In genomic region chr11:87109519-87110171, GRCm38 (mm10) we compare ENCODE assay signal across 8 mouse cellular contexts. TPM values are rescaled to one million over a fixed set of nuclear protein-coding genes. Genes with fewer than 3 reads are reported as not detected.
DNase-seq lines count a peak whose midpoint lies in the region; ATAC-seq and TF ChIP-seq lines count a peak whose summit lies in the region.

No protein-coding gene starts in this region.

- no peak for TF ChIP-seq CTCF in lung, adult 2 months (IDR thresholded peaks at IDR 0.05; ENCODE audit: insufficient read depth, low read length)
- no peak for TF ChIP-seq CTCF in testis, adult 2 months (IDR thresholded peaks at IDR 0.05; ENCODE audit: control insufficient read depth, insufficient read depth, insufficient replicate concordance, low read depth, low read length)

- no peak for ATAC-seq in forebrain, embryonic 14.5 days
- no peak for ATAC-seq in midbrain, embryonic 12.5 days (ENCODE audit: low FRiP score, low read depth)

- no peaks in the 10 kb centered on the region for H3K9me3 ChIP-seq in forebrain, embryonic 14.5 days (replicated peaks; ENCODE audit: control insufficient read depth, low read length)
- no peaks in the 10 kb centered on the region for H3K9me3 ChIP-seq in midbrain, embryonic 12.5 days

- TF ChIP-seq POLR2A in lung, adult 2 months (IDR thresholded peaks at IDR 0.05; ENCODE audit: borderline replicate concordance, extremely low read depth, low read depth, low read length) = peak; percentile 18; the same call in 1 of the 2 replicates
- TF ChIP-seq POLR2A in testis, adult 2 months (IDR thresholded peaks at IDR 0.05; ENCODE audit: control insufficient read depth, low read depth, low read length) = no peak

- H3K9ac ChIP-seq in forebrain, embryonic 14.5 days (ENCODE audit: low read length) = peak overlapping the region; percentile 99
- H3K9ac ChIP-seq in midbrain, embryonic 12.5 days (replicated peaks) = peak overlapping the region; percentile 92

- H3K27me3 ChIP-seq in forebrain, embryonic 14.5 days (replicated peaks; ENCODE audit: control insufficient read depth, insufficient read depth, low read length) = no peaks in the 10 kb centered on the region
- H3K27me3 ChIP-seq in midbrain, embryonic 12.5 days = no peaks in the 10 kb centered on the region
- H3K27me3 ChIP-seq in testis, adult 2 months (ENCODE audit: control insufficient read depth, insufficient read depth, low read length) = no peaks in the 10 kb centered on the region

- H3K27ac ChIP-seq in forebrain, embryonic 14.5 days (ENCODE audit: low read depth, low read length) = peak overlapping the region; percentile 94
- H3K27ac ChIP-seq in midbrain, embryonic 12.5 days (replicated peaks) = peak overlapping the region; percentile 95
- peak overlapping the region; percentile 97 for H3K27ac ChIP-seq in testis, adult 2 months (ENCODE audit: control insufficient read depth, insufficient read depth, low read depth, low read length)

- H3K4me3 ChIP-seq in lung, adult 2 months (replicated peaks; ENCODE audit: extremely low read depth, low read depth, low read length) = peak overlapping the region; percentile 88
- peak overlapping the region; percentile 98 for H3K4me3 ChIP-seq in forebrain, embryonic 14.5 days (ENCODE audit: low read depth, low read length)
- peak overlapping the region; percentile 98 for H3K4me3 ChIP-seq in midbrain, embryonic 12.5 days
- H3K4me3 ChIP-seq in testis, adult 2 months (ENCODE audit: control insufficient read depth, low read depth, low read length) = peak overlapping the region; percentile 93

- peak overlapping the region; percentile 50 for H3K4me2 ChIP-seq in forebrain, embryonic 14.5 days (ENCODE audit: low read length)
- peak overlapping the region; percentile 65 for H3K4me2 ChIP-seq in midbrain, embryonic 12.5 days (replicated peaks)

- peaks cover 36% of the 10 kb centered on the region for H3K36me3 ChIP-seq in forebrain, embryonic 14.5 days (ENCODE audit: control insufficient read depth, insufficient read depth, low read length)
- H3K36me3 ChIP-seq in midbrain, embryonic 12.5 days = peaks cover 32% of the 10 kb centered on the region
- H3K36me3 ChIP-seq in testis, adult 2 months (ENCODE audit: control insufficient read depth, insufficient read depth, low read length) = no peaks in the 10 kb centered on the region

- peaks cover 5% of the 10 kb centered on the region; the same call in 1 of the 2 replicates for H3K4me1 ChIP-seq in lung, adult 2 months (ENCODE audit: control insufficient read depth, insufficient read depth, low read length)
- peaks cover 19% of the 10 kb centered on the region for H3K4me1 ChIP-seq in forebrain, embryonic 14.5 days (ENCODE audit: control insufficient read depth, insufficient read depth, low read length)
- H3K4me1 ChIP-seq in midbrain, embryonic 12.5 days = peaks cover 28% of the 10 kb centered on the region
- no peaks in the 10 kb centered on the region for H3K4me1 ChIP-seq in testis, adult 2 months (ENCODE audit: control insufficient read depth, insufficient read depth, low read length)

- WGBS in lung, adult 2 months = under 1% methylated on average over 42 of the region's 42 CpGs
- WGBS in forebrain, embryonic 14.5 days = under 1% methylated on average over 42 of the region's 42 CpGs
- under 1% methylated on average over 42 of the region's 42 CpGs for WGBS in midbrain, embryonic 12.5 days

- DNase-seq in lung, adult 2 months = peak; percentile 49
- DNase-seq in lung, postnatal 36 days = no peak
- peak; percentile 26 for DNase-seq in adrenal gland, postnatal 25 days
- peak; percentile 46 for DNase-seq in forebrain, embryonic 14.5 days (ENCODE audit: low spot score)
- DNase-seq in kidney, postnatal 14 days = peak; percentile 29
- no peak for DNase-seq in layer of hippocampus, adult 9-10 months (ENCODE audit: low spot score)

RNA-seq across cellular contexts. Expression of gene Ska2, which starts 0.6 kb away (rescaled TPM):
- 2.8 and 4.9 TPM in 2 replicates for polyA plus RNA-seq in lung, adult 2 months (2012; rRNA removed)
- total RNA-seq in adrenal gland, postnatal 25 days (2021) = 8.3 and 8.6 TPM in 2 replicates
- 71.4 and 73.8 TPM in 2 replicates for polyA plus RNA-seq in forebrain, embryonic 14.5 days (2014; fragmentation: Nextera tagmentation; extraction: Ambion mirVana)
- 93.4 and 99.6 TPM in 2 replicates for polyA plus RNA-seq in midbrain, embryonic 12.5 days (2016; fragmentation: Nextera tagmentation; extraction: Ambion mirVana)
- 1.9 and 2.8 TPM in 2 replicates for polyA plus RNA-seq in testis, adult 2 months (2012; rRNA removed)

RNA-seq across cellular contexts. Expression of gene Prr11, which starts 1.1 kb away (rescaled TPM):
- 0.19 and 0.54 TPM in 2 replicates for polyA plus RNA-seq in lung, adult 2 months (2012; rRNA removed)
- total RNA-seq in adrenal gland, postnatal 25 days (2021) = 2.5 and 3.4 TPM in 2 replicates
- polyA plus RNA-seq in forebrain, embryonic 14.5 days (2014; fragmentation: Nextera tagmentation; extraction: Ambion mirVana) = 5.8 and 7.0 TPM in 2 replicates
- 9.4 and 9.8 TPM in 2 replicates for polyA plus RNA-seq in midbrain, embryonic 12.5 days (2016; fragmentation: Nextera tagmentation; extraction: Ambion mirVana)
- polyA plus RNA-seq in testis, adult 2 months (2012; rRNA removed) = 4.2 and 5.7 TPM in 2 replicates

RNA-seq across cellular contexts. Expression of gene Trim37, which starts 17.2 kb away (rescaled TPM):
- 2.4 and 3.6 TPM in 2 replicates for polyA plus RNA-seq in lung, adult 2 months (2012; rRNA removed)
- 14.6 and 22.0 TPM in 2 replicates for total RNA-seq in adrenal gland, postnatal 25 days (2021)
- 88.1 and 89.7 TPM in 2 replicates for polyA plus RNA-seq in forebrain, embryonic 14.5 days (2014; fragmentation: Nextera tagmentation; extraction: Ambion mirVana)
- polyA plus RNA-seq in midbrain, embryonic 12.5 days (2016; fragmentation: Nextera tagmentation; extraction: Ambion mirVana) = 95.3 and 106 TPM in 2 replicates
- polyA plus RNA-seq in testis, adult 2 months (2012; rRNA removed) = 78.5 and 99.4 TPM in 2 replicates

RNA-seq across cellular contexts. Expression of gene Smg8, which starts 23.1 kb away (rescaled TPM):
- polyA plus RNA-seq in lung, adult 2 months (2012; rRNA removed) = 6.2 and 7.9 TPM in 2 replicates
- 16.2 and 19.6 TPM in 2 replicates for total RNA-seq in adrenal gland, postnatal 25 days (2021)
- polyA plus RNA-seq in forebrain, embryonic 14.5 days (2014; fragmentation: Nextera tagmentation; extraction: Ambion mirVana) = 22.3 and 25.0 TPM in 2 replicates
- 26.4 and 29.3 TPM in 2 replicates for polyA plus RNA-seq in midbrain, embryonic 12.5 days (2016; fragmentation: Nextera tagmentation; extraction: Ambion mirVana)
- 7.5 and 8.0 TPM in 2 replicates for polyA plus RNA-seq in testis, adult 2 months (2012; rRNA removed)

RNA-seq across cellular contexts. Expression of gene Gdpd1, which starts 35.8 kb away (rescaled TPM):
- 11.7 and 13.8 TPM in 2 replicates for polyA plus RNA-seq in lung, adult 2 months (2012; rRNA removed)
- total RNA-seq in adrenal gland, postnatal 25 days (2021) = 4.3 and 4.8 TPM in 2 replicates
- polyA plus RNA-seq in forebrain, embryonic 14.5 days (2014; fragmentation: Nextera tagmentation; extraction: Ambion mirVana) = 188 and 197 TPM in 2 replicates
- polyA plus RNA-seq in midbrain, embryonic 12.5 days (2016; fragmentation: Nextera tagmentation; extraction: Ambion mirVana) = 120 and 122 TPM in 2 replicates
- polyA plus RNA-seq in testis, adult 2 months (2012; rRNA removed) = 80.8 and 83.6 TPM in 2 replicates

Comparison
In these comparisons a context has a peak if more than half of its experiments do, and no peak if none do; other contexts are left out.
1. DNase-seq: peak in lung, adult 2 months (single experiment), adrenal gland, postnatal 25 days (single experiment), forebrain, embryonic 14.5 days (single experiment) and kidney, postnatal 14 days (single experiment); none in lung, postnatal 36 days (single experiment) and layer of hippocampus, adult 9-10 months (single experiment).
2. RNA of gene Ska2, which starts 0.6 kb away (polyA plus RNA-seq): 93.4 to 99.6 TPM in midbrain, embryonic 12.5 days and 71.4 to 73.8 TPM in forebrain, embryonic 14.5 days; 2.8 to 4.9 TPM in lung, adult 2 months and 1.9 to 2.8 TPM in testis, adult 2 months; every median in the first group is over 10 times any median in the second.
3. RNA of gene Trim37, which starts 17.2 kb away (polyA plus RNA-seq): 78.5 to 99.4 TPM in testis, adult 2 months, 95.3 to 106 TPM in midbrain, embryonic 12.5 days and 88.1 to 89.7 TPM in forebrain, embryonic 14.5 days; 2.4 to 3.6 TPM in lung, adult 2 months; every median in the first group is over 10 times any median in the second.
4. Peak in every context shown above with its lines, with median percentiles within 50 percentile points of each other: H3K4me3 ChIP-seq and H3K27ac ChIP-seq.